Mouse (Mus musculus) neural tube, embryonic 15.5 days (tissue): ENCODE data around the gene Sp110. TPM values are rescaled to one million over a fixed set of nuclear protein-coding genes. Genes with fewer than 3 reads are reported as not detected.
"Not testable (repeated sequence)": the region's sequence is repeated elsewhere in the genome, so short reads cannot be mapped to it uniquely, and the experiment has no call there.

Experiments
- ATAC-seq: fragments of 200-750 bp; cut with Nextera tagmentation; 2 replicates; pipeline ENCODE4 v1.8.0; 2017; ENCODE audit warnings: mild to moderate bottlenecking, moderate TSS enrichment, moderate library complexity; ENCODE audit not compliant: low FRiP score
- H3K27ac ChIP-seq: fragments of 300-500 bp; sonication (generic); replicated peaks from 2 replicates; pipeline ENCODE4 v1.5.1; 2015; ENCODE audit warnings: mild to moderate bottlenecking, inconsistent platforms
- H3K27me3 ChIP-seq: fragments of 300-500 bp; sonication (generic); replicated peaks from 2 replicates; pipeline ENCODE4 v1.6.1; 2015; ENCODE audit warnings: inconsistent platforms
- H3K36me3 ChIP-seq: fragments of 300-500 bp; sonication (generic); 2 replicates; pipeline ENCODE4 v1.6.1; 2015; ENCODE audit warnings: inconsistent platforms
- H3K4me1 ChIP-seq: fragments of 300-500 bp; sonication (generic); 2 replicates; pipeline ENCODE4 v1.6.1; 2015; ENCODE audit warnings: inconsistent platforms
- H3K4me2 ChIP-seq: fragments of 300-500 bp; sonication (generic); 2 replicates; pipeline ENCODE4 v1.6.1; 2015; ENCODE audit warnings: inconsistent platforms, mild to moderate bottlenecking, moderate library complexity
- H3K4me3 ChIP-seq: fragments of 300-500 bp; sonication (generic); replicated peaks from 2 replicates; pipeline ENCODE4 v1.5.1; 2015; ENCODE audit warnings: mild to moderate bottlenecking, inconsistent platforms
- H3K9ac ChIP-seq: fragments of 300-500 bp; sonication (generic); replicated peaks from 2 replicates; pipeline ENCODE4 v1.6.1; 2015; ENCODE audit warnings: mild to moderate bottlenecking, inconsistent platforms
- H3K9me3 ChIP-seq: fragments of 300-500 bp; sonication (generic); replicated peaks from 2 replicates; pipeline ENCODE4 v1.6.1; 2016; ENCODE audit warnings: inconsistent platforms
- WGBS: fragments of 180-500 bp; shearing (Covaris S2); methylation state at CpG from one replicate; pipeline ENCODE4 v1.1.7; 2015; ENCODE audit warnings: mixed read lengths; 5-methylcytosine and 5-hydroxymethylcytosine counted together
- polyA plus RNA-seq: library from polyadenylated mRNA; unstranded; fragments of >200 nt; fragmentation: Nextera tagmentation; extraction: Ambion mirVana; gene quantifications from 2 replicates; pipeline ENCODE4 v1.2.1, GENCODE M21; 2015

Gene Sp110
- polyA plus RNA-seq, 1 experiment from 2014 or later: 0.52 TPM

- H3K9me3 ChIP-seq, H3K4me2 ChIP-seq, H3K27ac ChIP-seq, ATAC-seq, H3K4me1 ChIP-seq, H3K27me3 ChIP-seq, H3K4me3 ChIP-seq, H3K36me3 ChIP-seq, H3K9ac ChIP-seq: not testable (repeated sequence)
- WGBS: 85% methylated on average over 8 of the region's 8 CpGs
Observed at GRCm38 (mm10) chr1:85592526-85592925, 6.1 kb downstream of the Sp110 start.

- H3K27me3 ChIP-seq, H3K4me3 ChIP-seq, ATAC-seq, H3K4me2 ChIP-seq, H3K9me3 ChIP-seq, H3K4me1 ChIP-seq, H3K9ac ChIP-seq, H3K27ac ChIP-seq, H3K36me3 ChIP-seq: not testable (repeated sequence)
- 78% methylated on average over 1 of the region's 2 CpGs for WGBS
Observed at GRCm38 (mm10) chr1:85588697-85589096, 9.9 kb downstream of the Sp110 start.

GRCm38 (mm10) chr1:85581518-85581917, 17.1 kb downstream of the Sp110 start:
- not testable (repeated sequence) for H3K4me2 ChIP-seq, ATAC-seq, H3K4me3 ChIP-seq, H3K27ac ChIP-seq, H3K4me1 ChIP-seq, H3K36me3 ChIP-seq, H3K9ac ChIP-seq, H3K9me3 ChIP-seq, H3K27me3 ChIP-seq
- WGBS: 32% methylated on average over 5 of the region's 5 CpGs

GRCm38 (mm10) chr1:85580578-85580977, 18.0 kb downstream of the Sp110 start:
- H3K4me1 ChIP-seq, H3K4me2 ChIP-seq, H3K27me3 ChIP-seq, H3K36me3 ChIP-seq, H3K9ac ChIP-seq, H3K27ac ChIP-seq, H3K9me3 ChIP-seq, H3K4me3 ChIP-seq, ATAC-seq: not testable (repeated sequence)
- WGBS: 65% methylated on average over 3 of the region's 3 CpGs

GRCm38 (mm10) chr1:85580148-85580534, 18.5 kb downstream of the Sp110 start:
- not testable (repeated sequence) for H3K36me3 ChIP-seq, H3K27me3 ChIP-seq, H3K4me1 ChIP-seq, H3K27ac ChIP-seq, H3K9ac ChIP-seq, H3K4me3 ChIP-seq, H3K4me2 ChIP-seq, H3K9me3 ChIP-seq, ATAC-seq
- WGBS: 72% methylated on average over 3 of the region's 4 CpGs

- 81% methylated on average over 6 of the region's 7 CpGs for WGBS
- not testable (repeated sequence) for H3K36me3 ChIP-seq, ATAC-seq, H3K4me1 ChIP-seq, H3K27ac ChIP-seq, H3K27me3 ChIP-seq, H3K4me3 ChIP-seq, H3K9me3 ChIP-seq, H3K9ac ChIP-seq, H3K4me2 ChIP-seq
Observed at GRCm38 (mm10) chr1:85579199-85580147, 19.1 kb downstream of the Sp110 start.

- whole genome bisulfite sequencing: 70% methylated on average over 3 of the region's 3 CpGs
- not testable (repeated sequence) for H3K36me3 ChIP-seq, H3K9me3 ChIP-seq, H3K9ac ChIP-seq, H3K27me3 ChIP-seq, H3K4me3 ChIP-seq, ATAC-seq, H3K4me1 ChIP-seq, H3K27ac ChIP-seq, H3K4me2 ChIP-seq
Observed at GRCm38 (mm10) chr1:85578372-85579010, 20.1 kb downstream of the Sp110 start.

- H3K27me3 ChIP-seq, H3K4me3 ChIP-seq, H3K27ac ChIP-seq, ATAC-seq, H3K9me3 ChIP-seq, H3K4me2 ChIP-seq, H3K36me3 ChIP-seq, H3K9ac ChIP-seq, H3K4me1 ChIP-seq: not testable (repeated sequence)
- 94% methylated on average over 2 of the region's 3 CpGs for WGBS
Observed at GRCm38 (mm10) chr1:85575376-85575775, 23.2 kb downstream of the Sp110 start, which contains the start of gene G530012D18Rik. G530012D18Rik (plus strand) TSS chr1:85575676.

GRCm38 (mm10) chr1:85573554-85573953, 25.1 kb downstream of the Sp110 start:
- WGBS: 74% methylated on average over 4 of the region's 4 CpGs

GRCm38 (mm10) chr1:85555261-85555660, 43.4 kb downstream of the Sp110 start:
- not testable (repeated sequence) for H3K9ac ChIP-seq, H3K9me3 ChIP-seq, H3K27ac ChIP-seq, H3K4me1 ChIP-seq, H3K4me2 ChIP-seq, H3K27me3 ChIP-seq, H3K4me3 ChIP-seq, ATAC-seq, H3K36me3 ChIP-seq
- WGBS: 86% methylated on average over 4 of the region's 4 CpGs

More at GRCm38 (mm10) chr1:85573554-85573953, 25.1 kb downstream of the Sp110 start:
- not testable (repeated sequence) for H3K36me3 ChIP-seq, H3K27ac ChIP-seq, ATAC-seq, H3K9me3 ChIP-seq, H3K4me2 ChIP-seq, H3K4me3 ChIP-seq, H3K9ac ChIP-seq, H3K4me1 ChIP-seq, H3K27me3 ChIP-seq

GRCm38 (mm10) chr1:85546442-85546841, 52.2 kb downstream of the Sp110 start:
- H3K36me3 ChIP-seq, H3K4me2 ChIP-seq, H3K9ac ChIP-seq, H3K4me1 ChIP-seq, H3K4me3 ChIP-seq, ATAC-seq, H3K27me3 ChIP-seq, H3K9me3 ChIP-seq, H3K27ac ChIP-seq: not testable (repeated sequence)

GRCm38 (mm10) chr1:85543818-85544217, 54.8 kb downstream of the Sp110 start:
- H3K27me3 ChIP-seq, H3K9me3 ChIP-seq, H3K27ac ChIP-seq, H3K4me1 ChIP-seq, H3K36me3 ChIP-seq, H3K9ac ChIP-seq, H3K4me2 ChIP-seq, ATAC-seq, H3K4me3 ChIP-seq: not testable (repeated sequence)
- WGBS: 83% methylated on average over 3 of the region's 4 CpGs
